Mouse (Mus musculus) neural tube, embryonic 10.5 days (tissue): ENCODE results near the gene Rpp25l.
"Not testable (repeated sequence)": the region's sequence is repeated elsewhere in the genome, so short reads cannot be mapped to it uniquely, and the experiment has no call there.

Experiments
- DNase-seq: peaks from one replicate; pipeline ENCODE4 v3.0.0-alpha.2; 2017; ENCODE audit warnings: low spot score; ENCODE audit errors: extremely low spot score

Gene Rpp25l

DNA sequence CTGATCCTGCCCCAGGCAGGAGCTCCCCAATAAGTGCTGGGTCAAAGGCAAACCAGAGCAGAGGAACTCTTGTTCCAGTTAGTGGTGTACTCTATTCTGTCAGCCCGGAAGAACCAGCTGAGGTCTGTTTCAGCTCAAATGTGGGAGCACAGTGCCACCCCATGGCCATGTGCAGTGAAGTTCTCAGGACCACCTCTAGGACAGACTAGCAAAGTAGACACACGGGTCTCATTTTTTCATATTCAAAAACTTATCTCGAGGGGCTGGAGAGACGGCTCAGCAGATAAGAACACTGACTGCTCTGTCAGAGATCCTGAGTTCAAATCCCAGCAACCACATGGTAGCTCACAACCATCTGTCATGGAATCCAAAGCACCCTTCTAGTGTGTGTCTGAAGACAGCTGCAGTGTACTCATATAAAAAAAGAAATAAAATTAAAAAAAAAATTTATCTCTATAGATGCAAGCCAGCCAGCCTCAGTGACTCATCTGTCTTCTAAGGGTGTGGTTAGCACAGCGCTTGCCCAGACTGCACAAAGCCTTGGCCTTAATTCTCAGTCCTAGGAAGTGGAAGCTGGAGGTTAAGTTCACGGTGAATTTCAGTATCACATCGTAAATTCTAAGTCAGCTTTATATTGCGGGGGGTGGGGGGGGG, 24.4 kb upstream of the Rpp25l start:
- DNase-seq, result peak; percentile 62

DNA sequence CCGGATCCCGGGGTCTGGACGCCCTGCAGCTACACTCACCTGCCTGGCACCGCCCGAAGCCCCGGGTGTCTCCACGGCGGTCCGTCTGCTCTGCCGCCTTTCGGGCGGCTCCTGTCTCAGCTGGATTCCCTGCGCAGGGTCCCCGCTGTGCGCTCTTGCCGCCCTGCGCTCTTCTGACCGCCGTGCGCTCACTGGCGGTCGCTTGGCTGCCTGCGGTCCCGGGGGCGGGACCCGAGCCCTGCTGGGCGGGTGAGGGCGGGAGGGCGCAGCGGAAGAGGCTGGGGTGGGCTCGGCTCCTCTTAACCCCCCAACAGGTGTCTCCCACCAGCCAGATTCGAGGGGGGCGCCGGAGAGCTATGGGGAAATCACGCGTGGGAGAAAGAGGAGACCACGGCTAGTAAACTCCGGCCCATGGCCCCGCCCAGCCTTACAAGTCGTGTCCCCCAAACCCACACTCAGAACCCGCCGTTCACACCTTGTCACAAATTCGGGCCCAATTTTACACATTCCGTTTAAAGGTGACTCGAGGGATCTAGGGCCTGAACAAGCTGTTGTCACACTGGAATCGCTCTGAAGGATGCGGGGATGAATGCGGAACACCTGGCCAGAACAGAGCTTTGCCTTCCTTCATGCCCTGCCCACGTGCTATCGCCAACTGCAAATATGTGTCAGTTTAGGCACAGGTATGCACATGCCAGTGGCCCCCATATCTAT, 17.9 kb upstream of the Rpp25l start, which contains the start of gene Arid3c:
Arid3c (minus strand) TSS at position 91 of the 714 bp plus-strand sequence.
- peak; percentile 48 for DNase-seq

DNA sequence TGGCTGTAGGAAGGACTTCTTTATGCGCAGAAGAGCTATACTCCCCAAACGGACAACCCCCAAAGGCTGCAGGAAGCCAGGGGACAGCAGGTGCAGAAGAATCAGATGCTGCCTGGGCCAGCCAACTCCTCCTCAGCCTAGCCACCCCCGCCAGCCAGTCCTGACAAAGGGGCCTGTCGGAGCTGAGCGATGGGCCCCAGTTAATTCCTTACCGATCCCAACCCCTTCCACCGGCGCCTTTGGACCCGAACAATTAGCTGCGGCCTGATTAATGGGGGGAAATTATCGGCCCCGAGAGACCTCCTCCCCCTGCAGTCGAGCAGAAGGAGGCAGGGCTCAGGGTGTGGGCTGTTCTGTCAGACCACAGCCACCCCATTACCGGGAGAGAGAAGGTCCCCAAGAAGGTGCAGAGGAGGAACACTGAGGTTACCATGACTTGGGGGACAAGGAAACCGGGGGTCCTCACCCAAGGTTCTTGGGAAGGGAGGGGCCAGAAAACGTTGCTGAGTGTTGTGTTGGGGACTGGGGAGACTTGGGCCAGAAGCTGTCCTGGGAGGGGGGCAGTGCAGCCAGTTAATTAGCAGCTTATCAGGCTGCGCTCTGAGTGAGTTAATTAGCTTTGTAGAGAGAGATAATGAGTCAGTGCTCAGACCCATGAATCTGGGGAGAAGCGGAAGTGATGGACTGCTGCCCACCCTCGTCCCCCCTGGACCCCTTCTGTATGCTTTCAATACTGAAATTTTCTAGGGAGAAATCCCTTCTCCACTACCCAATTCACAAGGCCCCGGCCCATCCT, 13.7 kb upstream of the Rpp25l start:
- DNase-seq, result no peak

DNA sequence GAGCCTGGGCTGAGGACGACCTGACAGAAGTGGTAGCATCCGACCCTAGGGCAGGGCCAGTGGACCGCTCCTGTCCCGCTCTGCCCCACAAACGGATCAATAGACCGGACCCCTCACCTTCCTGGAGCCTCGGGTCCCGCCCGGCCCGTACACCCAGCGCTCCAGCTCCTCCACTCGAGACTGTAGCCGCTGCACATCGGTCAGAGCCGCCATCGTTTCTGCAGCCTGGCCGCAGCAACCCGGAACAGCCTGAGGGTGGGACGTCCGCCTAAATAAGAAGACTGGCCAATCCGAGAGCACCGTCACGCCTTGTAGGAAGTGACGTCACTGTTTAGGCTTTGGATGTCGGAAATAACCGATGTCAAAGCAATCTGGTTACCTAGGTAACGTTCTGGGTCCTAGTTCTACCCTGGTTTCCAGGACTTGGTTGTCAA, 9.6 kb upstream of the Rpp25l start, which contains the start of gene Dctn3:
Dctn3 (minus strand) TSS at position 253 of the 434 bp plus-strand sequence.
- DNase-seq, result peak; percentile 83

DNA sequence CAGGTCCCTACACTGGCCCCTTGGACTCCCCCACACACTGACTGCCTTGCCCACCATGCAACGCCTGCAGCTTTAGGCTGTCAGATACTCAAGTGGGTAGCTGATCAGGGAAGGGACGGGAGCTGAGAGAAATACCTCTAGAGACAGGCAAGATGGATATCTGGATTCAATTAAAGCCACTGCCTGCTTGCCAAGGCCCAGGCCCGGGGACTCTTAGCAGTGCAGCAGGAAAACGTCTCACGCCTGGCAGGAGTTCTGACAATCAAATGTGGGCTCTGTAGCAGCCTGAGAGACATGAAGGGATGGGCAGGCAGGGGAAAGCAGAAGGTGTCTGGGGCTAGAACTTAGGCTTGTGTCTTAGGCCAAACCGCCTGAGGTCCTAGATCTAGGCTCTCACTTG, 3.5 kb upstream of the Rpp25l start:
- no peak for DNase-seq

DNA sequence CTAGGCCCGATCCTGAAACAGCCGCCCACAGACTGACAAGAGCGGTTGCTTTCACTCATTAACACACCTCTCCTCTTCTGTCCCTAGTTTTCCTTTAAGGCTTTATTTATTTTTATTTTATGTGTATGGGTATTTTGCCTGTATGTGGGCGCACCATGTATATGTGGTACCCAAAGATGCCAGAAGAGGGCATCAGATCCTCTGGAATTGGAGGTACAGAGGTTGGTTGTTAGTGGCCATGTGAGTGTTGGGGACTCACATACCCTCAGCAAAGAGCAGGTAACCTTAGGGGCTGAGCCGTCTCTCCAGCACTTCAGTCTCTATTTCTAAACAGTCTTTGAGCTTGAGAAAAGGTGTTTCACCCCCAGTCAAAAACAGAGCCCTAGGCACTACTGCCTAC, 2.3 kb upstream of the Rpp25l start:
- no peak for DNase-seq

DNA sequence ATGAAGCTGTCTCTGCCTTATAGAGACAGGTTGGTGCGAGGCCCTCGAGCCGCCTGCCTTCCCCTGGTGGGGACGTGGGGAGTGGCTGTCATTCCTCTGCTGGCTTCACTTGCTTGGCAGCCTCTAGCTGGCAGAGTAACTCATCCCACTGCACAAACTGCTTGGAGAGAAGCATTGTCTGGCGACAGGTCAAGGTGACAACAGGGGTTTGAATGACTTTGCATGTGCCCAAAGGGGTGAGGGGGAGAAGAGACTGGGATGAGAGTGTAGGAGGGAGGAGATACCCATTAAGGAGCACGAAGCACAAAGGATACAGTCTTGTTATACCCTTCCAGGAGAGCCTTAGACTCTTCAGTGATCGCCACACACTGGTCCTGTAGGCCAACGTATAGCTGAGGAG, 1.7 kb upstream of the Rpp25l start:
- no peak for DNase-seq

DNA sequence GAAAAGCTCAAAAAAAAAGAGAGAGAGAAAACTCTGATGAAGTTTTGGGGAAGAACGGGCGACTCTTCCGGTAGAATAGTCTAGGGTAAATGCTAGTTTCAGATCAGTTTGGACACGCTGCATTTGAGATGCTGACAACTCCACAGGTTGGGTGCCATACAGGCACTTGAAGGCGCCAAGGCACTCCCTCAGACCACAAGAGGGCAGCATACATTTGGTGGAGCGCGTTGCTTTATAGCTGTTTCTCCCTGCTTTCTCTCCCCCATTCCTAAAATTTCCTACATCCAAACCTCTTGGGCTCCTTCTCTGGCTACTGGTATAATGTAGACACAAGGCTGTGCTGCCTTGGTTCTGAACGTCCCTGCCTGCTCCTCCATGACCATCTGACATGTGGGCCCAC, 942 bp upstream of the Rpp25l start:
- DNase-seq, result no peak

DNA sequence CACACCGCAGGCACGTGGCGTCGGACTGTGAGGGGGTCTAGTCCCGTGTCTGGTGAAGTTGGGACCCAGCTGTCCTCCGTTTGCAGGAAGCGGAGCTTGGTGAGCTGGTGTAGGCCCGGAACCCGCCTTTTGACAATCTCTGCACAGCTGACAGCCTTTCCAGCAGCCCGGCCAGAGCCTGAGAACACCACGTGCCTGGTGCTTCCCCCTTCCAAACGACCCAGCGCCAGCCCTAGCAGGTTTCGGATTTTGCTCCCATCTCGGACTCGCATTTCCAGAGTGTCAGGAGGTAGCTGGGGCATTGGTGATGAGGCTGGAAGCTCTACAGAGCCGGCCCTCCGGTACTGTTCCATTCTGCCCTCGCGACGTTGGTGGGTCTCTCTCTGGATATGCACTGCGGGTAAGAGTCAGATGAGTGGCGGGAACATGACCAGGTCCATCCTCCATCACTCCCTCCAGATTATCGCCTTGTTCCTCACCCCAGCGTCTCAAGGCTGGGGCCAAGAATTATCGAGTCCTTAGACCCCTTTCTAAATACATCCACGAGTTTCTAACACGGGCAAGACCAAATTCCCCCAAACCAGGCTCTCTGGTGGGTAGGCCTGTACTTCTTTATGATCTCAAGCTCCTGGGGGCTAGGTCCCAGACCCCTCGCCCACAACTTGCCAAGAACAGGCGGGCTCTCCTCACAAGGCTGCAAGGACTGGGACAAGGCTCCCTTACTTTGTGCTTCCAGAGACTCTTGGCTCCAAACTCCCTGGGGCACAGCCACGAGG, 725 bp downstream of the Rpp25l start:
- DNase-seq, result no peak

DNA sequence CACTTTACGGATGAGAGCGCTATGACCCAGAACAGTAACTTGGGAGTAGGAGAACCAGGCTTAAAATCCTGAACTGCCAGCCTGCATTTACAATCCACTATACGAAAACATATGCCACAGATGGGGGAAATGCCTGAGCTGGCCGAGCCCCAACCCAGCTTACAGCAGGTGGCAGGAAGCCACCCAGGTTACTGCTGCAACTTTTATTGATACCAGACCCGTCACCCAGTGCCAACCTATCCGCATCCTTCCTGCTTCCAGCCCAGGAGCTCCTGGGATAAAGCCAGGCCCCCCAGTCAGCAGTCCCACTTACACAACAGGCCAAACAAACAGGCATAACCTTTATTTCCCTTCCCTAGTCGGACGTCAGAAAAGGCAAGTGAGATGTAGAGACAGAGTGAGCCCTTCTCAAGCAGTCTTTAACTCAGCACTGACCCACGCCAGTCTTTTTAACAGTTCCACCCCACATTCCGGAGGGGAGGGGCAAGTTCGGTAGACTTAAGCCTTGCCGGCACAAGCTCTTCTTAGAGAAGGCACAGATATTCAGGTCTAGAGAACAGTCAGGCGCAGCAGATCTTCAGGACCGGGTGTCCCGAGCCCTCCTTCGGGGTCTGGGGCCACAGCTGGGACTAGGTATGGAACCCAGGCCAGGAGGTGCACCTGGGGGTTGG, 1.5 kb downstream of the Rpp25l start:
- DNase-seq, result no peak

DNA sequence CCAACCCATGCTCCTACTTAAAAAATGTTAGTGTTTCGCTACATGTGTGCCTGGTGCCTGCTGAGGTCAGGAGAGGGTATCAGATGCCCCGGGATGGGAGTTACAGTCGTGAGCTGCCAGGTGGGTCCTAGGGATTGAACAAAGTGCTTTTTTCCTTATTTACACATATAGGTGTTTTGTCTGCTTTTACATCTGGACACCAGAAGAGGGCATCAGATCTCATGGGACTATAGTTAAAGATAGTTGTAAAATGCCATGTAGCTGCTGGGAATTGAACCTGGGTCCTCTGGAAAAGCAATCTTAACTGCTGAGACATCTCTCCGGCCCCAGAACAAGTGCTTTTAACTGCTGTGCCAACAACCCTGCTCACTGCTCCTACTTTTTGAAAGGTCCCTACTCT, 3.1 kb downstream of the Rpp25l start:
- DNase-seq, result no peak

DNA sequence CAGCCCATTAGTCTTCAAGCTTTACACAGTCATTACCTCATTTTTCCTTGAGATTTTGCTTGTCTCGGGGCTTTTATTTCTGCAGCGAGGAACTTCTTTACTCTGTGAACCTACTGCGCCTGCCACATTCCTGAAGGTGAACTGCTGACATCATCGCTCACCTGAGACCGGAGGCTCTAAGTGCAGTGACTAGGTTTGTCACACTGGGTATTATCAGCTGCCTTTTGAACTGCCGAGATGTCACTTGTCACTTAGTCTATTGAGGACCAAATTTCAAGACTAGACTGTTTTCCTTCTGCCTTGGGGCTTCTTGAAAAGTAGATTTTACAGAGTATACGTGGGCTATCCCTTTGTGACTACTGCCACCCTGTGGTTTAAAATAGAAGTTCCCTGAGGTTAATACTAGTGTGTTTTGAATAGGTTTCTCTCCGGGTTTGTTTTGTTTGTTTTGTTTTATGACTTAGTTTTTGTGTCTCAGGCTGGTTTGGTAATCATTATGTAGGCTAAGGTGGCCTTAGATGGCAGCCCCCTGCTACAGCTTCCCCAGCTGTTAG, 5.1 kb downstream of the Rpp25l start:
- no peak for DNase-seq

DNA sequence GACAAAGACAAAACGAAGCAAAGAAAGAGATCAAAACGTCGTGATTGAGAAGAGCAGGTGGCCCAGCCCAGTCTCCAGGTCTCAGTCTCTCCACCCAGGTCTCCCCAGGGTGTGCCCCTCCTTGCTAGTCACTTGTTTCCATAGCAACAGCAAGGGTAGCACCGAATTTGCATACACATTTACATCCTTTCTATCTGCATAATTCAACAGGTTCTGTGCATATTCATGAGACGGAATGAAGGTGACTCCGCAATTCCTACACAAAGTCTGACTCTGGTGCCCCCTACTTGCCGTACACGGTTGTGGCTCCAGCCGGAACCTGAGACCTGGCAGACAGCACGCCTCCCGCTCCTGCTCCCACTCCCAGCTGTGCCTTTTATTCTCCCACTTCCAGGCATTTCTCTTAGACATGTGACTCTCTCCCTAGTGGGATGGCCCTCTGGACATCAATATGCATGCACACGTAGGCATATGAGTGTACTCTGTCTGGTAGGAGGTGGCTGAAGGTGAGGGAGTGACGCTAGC, 6.3 kb downstream of the Rpp25l start:
- peak; percentile 68 for DNase-seq

DNA sequence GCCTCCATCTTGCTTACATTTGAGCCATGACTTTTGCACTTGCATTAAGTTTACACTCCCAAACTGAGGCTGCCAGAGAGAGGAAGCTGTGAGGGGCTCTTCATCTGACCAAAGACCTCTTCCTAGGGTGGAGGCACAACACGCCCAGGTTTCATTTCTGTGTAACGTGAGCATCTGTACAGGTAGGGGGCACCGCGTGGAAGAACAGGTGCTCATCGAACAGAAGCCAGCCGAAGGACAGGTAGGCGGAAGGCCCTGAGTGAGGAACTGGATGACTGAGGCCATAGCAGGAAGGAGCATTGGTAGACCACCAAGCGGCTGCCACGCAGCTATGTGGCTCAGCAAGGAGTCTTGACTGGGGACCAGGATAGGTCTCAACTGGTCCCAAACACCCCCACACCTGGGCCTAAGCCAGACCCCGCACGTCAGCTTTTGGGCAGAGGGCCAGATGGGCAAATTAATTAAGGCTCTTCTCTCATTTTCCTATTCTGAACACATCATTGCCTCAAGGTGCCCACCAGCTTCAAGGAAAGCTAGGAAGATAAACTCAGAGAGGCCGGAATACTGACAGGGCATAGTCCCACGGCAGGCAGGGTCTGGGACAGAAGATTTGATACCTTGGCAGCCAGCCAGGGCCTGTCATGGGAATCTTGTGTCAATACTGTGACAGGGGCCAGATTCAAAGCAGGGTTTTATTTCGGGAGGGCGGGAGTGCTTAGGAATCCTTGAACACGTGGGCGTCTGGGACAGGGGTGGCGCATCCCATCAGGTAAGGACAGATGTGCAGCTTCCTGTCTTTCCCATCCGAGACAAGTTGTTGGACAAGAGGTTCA, 7.2 kb downstream of the Rpp25l start:
- no peak for DNase-seq

DNA sequence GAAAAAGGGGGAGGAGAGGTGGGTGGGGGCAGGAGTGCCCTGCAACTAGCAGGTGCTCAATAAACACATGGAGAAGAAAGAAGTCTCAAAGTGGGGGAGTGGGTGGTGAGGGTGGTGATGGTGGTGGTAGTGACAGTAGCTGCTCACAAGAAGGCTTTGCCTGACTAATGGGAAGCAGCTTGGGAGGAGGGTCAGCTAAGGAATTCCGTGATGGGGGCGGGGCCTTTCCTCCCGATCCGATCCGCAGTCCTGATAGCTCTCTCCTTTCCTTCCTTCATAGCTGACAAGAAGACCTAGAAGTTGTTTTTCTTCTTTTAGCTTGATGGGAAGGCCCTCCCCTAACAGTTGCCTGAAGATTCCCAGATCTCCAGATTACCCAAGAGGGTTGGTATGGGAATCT, 8.7 kb downstream of the Rpp25l start:
- DNase-seq, result no peak

DNA sequence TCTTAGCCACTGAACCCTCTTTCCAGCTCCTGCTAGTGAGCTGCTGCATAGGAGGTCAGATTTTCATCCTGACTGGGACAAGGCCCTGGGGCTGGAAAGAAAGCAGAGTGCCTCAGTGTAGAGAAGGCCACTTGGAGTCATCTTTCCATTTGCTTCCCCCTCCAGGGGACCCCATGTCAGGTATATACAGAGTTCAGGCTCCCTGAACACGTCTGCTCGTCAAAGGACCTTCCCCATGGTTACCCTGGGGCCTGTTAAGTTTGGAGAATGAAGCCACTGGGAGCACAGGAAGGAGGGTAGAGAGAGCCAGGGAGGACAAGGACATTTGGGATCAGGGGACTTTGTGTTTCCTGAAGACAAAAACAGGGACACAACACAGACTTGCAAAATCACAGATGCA, 11.1 kb downstream of the Rpp25l start:
- not testable (repeated sequence) for DNase-seq

DNA sequence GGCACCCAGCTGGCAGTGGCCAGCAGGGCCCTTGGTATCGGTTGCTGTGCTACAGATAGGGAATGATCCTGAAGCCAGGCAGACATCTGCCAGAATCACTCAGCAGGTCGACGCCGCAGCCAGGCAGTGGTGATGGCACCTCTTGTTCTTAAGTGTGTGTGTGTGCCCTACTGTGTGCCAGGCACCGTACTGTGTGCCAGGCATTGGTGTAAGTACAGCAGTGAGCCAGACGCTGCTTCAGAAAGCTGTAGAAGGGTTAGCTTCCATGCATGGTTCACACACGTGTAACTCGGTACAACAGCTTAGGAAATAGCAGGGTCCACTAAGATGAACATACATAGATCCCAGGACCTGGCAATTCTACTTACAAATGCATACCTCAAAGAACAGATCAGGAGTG, 13.1 kb downstream of the Rpp25l start:
- not testable (repeated sequence) for DNase-seq

DNA sequence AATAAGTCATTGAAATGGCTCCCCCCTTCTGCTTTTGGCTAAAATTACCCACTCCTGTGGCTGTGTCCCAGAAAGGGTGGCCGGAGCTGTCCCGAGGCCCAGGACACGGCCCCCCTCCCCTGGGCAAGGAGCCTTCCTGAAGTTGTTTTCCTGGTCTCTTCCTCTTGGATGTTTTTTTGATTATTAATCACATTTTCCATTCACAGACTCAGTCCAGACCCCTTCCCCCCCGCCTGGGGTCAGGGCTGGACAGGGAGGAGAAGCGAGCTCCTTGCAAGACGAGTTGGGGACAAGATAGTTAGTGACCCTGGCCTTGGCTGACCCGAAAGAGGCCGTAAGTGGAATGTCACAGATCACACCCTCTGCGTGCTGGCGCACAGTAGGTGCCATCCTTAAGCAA, 13.6 kb downstream of the Rpp25l start, which contains the start of gene Il11ra1:
Il11ra1 (plus strand) TSS at position 207 of the 400 bp plus-strand sequence.
- not testable (repeated sequence) for DNase-seq

DNA sequence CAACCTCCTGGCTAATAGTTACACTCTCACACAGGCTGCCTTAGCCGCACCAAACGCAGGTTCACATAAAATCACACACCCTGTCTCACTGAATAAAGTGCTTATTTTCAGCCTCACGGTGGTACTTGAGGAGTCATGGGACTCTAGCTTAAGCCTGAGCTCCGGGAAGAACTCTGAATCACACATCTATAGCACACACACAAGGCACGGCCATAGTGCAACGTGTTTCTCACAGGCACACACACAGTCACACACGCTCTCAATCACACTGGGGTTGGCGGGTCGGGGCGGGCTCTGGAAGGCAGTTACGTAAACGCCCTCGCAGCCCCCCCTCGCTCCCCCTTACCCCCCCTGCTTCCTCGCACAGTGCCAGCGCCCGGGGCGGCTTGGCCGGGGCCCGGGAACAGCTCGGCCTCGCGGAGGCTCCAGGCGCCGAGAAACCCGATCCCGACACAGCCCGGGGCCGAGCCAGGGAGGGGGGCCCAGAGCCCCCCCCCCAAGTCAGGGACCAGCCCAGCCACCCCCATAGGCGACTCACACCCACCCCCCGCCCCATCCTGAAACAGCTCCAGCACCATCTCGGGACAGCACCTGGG, 14.8 kb downstream of the Rpp25l start:
- DNase-seq, result not testable (repeated sequence)
